Mouse (Mus musculus): Measurements from ENCODE around the gene Slamf1.

Slamf1 gene

DNA sequence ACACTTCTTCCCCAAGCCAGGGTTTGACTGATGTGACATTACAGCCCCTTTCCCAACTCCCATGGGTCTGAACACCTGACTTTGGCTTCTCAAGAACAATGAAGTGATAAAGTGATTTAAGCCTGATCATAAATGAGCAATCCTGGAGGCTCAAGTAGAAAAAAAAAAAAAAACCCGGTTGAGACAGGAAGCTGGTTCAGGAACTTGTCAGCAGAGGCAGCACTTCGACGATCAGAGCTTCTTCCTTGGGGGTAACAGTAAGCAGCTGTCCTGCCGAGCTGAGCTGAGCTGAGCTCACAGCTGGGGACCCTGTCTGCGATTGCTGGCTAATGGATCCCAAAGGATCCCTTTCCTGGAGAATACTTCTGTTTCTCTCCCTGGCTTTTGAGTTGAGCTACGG lies at the start of gene Slamf1:
Gene Slamf1, plus strand, starts transcription at position 230 of the 400 bp plus-strand sequence.
- no peak for DNase-seq (ENCODE audit: low spot score)

- DNase-seq (ENCODE audit: low spot score) = no peak
Measured at GRCm38 (mm10) chr1:171731195-171731594, 35.7 kb upstream of the Slamf1 start.

- DNase-seq (ENCODE audit: low spot score) = no peak
Measured at GRCm38 (mm10) chr1:171734898-171735297, 32.0 kb upstream of the Slamf1 start.

DNA sequence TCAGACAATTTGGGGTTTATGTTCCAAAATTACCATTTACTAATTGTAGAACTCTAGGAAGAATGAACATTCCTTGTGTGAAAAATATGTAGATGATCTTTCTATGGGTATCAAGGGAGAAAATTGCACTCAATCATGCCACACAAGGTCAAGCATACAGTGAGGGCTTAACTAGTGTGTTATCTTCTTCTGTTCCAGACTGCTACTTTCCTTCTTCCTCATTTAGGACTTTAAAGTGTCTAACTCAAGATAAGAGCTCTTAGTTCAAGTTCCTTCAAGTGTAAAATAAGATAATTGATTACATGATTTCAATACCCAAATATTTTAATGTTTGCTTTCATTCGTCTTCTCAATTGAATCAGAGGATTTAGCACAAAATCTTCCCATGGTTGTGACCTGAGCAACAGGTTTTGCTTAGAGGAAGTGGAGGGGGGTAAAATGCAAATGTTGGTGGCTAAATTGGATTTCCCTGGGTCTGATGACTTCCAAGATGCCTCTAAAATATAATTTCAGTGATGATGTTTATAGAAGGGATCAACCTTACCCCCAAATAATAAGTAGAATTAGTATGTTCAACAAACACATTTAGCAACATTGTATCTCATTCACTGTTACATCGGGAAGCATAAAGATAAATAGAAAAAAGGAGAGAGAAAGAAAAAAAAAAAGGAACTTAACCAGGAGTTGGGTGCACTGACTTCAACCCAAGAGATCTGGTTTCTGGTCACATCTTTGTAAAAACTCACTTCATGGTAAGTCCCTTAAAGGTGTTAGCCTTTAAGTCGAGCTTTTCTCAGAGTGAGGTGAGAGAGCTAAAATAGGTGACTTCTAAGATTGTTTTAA lies 18.6 kb upstream of the Slamf1 start:
- DNase-seq (ENCODE audit: low spot score) = no peak

DNA sequence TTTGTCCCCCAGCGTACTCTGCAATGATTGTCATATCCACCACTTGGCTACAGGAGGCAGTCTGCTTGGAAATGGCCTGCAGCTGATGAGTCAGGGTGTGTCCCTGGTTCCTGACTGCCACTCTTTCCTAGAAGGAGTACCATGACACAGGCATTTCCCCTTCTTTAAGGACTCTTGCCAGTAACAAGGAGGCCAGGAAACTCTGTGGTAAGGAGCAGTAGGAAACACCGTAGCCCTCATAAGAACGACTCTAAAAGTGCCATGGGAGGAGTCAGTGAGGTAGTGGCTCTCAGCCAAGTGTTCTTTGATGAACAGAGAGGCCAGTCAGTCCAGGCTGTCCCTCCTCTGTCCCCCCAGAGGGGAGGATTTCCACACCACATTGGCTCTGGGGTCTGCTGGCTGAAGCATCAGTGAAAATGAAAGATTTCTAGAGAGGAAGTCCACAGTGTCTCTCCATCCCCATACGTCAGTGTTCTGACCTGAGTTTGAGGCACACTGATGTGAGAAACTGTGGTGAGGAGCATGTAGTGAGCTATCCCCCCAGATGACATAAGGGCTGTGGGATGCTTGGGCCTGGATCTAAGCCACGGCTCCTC lies 5.0 kb upstream of the Slamf1 start:
- no peak for DNase-seq (ENCODE audit: low spot score)

- no peak for DNase-seq (ENCODE audit: low spot score)
Measured at GRCm38 (mm10) chr1:171770996-171771395, 4.1 kb downstream of the Slamf1 start.

- no peak for DNase-seq (ENCODE audit: low spot score)
Measured at GRCm38 (mm10) chr1:171772121-171772735, 5.3 kb downstream of the Slamf1 start.

DNA sequence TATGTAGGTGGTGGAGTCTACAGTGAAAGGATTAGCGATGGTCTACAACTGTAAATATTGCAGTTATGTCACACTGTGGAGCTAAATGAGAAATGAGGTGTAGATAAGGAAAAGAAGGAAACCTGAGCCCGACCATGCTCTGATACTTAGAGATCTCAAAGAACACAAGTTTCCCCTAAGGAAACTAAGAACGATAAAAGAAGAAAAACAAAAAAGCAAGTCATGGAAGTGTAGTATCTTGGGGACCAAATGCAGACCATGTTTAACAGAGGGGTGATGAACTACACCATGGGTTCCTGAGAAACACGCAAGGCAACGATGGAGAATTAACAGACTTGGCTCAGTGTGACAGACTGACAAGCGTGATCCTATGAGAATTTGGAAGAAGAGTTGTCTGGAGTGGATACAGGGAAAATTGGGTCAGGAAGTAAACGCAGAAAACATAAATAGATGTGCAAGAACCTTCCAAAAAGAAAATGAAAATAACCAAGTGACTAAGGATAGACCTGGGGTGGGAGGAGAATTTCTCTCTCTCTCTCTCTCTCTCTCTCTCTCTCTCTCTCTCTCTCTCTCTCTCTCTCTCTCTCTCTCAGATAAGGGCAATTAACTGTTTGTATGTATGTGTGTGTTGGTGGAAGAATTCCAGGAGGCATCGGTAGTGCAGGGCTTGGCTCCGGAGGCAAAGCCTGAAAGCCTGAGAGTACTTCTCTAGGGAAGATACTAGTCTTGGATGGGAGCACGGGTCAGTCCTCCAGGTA lies 6.5 kb downstream of the Slamf1 start:
- DNase-seq (ENCODE audit: low spot score) = no peak

GRCm38 (mm10) chr1:171774266-171774665 lies 7.3 kb downstream of the Slamf1 start:
- no peak for DNase-seq (ENCODE audit: low spot score)

DNA sequence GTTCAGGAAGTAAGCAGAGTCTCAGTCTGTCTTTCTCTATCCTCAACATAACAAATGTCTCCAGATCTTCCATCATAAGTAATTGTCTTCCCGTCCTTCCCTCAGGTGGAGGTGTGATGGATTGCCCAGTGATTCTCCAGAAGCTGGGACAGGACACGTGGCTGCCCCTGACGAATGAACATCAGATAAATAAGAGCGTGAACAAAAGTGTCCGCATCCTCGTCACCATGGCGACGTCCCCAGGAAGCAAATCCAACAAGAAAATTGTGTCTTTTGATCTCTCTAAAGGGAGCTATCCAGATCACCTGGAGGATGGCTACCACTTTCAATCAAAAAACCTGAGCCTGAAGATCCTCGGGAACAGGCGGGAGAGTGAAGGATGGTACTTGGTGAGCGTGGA lies 7.8 kb downstream of the Slamf1 start:
- DNase-seq (ENCODE audit: low spot score) = no peak

GRCm38 (mm10) chr1:171775781-171776180 lies 8.9 kb downstream of the Slamf1 start:
- no peak for DNase-seq (ENCODE audit: low spot score)

DNA sequence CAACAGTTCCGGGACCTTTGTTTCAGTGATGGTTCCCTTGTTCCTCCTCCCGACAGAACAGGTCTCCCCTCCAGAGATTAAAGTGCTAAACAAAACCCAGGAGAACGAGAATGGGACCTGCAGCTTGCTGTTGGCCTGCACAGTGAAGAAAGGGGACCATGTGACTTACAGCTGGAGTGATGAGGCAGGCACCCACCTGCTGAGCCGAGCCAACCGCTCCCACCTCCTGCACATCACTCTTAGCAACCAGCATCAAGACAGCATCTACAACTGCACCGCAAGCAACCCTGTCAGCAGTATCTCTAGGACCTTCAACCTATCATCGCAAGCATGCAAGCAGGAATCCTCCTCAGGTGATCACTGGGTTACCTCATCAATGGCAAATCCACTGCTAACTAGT lies 10.1 kb downstream of the Slamf1 start:
- DNase-seq (ENCODE audit: low spot score) = no peak

DNA sequence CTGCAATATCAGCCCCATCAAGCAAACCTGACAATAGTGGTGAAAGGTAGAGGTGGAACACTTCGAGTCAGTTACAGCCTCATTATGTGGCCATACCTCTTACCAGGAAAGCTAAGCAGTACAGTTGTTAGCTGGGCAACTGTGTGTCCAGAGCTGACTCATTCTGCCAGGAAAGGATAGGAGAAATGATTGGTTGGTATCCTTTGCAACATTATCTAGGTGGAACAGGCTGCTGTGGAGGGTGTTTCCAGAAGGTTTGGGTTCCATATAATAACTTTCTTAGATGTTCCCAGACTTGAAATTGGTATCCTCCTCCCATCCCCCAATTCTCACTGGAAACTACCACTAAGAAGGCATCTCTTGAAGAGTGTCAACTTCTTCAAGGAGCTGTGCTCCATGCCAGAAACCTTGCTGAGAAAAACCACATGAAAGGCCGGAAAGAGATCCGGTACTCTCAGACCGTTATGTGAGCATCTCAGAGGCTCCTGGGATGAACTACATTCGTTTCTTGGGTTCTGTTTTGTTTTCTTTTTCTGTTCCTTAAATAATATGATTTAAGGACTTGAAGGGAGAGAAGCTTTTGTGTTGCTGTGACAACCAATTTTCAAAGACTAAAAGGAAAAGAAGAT lies 15.5 kb downstream of the Slamf1 start:
- DNase-seq (ENCODE audit: low spot score) = no peak

GRCm38 (mm10) chr1:171785871-171786270 lies 18.9 kb downstream of the Slamf1 start:
- DNase-seq (ENCODE audit: low spot score) = no peak

GRCm38 (mm10) chr1:171787281-171788015 lies 20.5 kb downstream of the Slamf1 start:
- DNase-seq (ENCODE audit: low spot score) = no peak

DNA sequence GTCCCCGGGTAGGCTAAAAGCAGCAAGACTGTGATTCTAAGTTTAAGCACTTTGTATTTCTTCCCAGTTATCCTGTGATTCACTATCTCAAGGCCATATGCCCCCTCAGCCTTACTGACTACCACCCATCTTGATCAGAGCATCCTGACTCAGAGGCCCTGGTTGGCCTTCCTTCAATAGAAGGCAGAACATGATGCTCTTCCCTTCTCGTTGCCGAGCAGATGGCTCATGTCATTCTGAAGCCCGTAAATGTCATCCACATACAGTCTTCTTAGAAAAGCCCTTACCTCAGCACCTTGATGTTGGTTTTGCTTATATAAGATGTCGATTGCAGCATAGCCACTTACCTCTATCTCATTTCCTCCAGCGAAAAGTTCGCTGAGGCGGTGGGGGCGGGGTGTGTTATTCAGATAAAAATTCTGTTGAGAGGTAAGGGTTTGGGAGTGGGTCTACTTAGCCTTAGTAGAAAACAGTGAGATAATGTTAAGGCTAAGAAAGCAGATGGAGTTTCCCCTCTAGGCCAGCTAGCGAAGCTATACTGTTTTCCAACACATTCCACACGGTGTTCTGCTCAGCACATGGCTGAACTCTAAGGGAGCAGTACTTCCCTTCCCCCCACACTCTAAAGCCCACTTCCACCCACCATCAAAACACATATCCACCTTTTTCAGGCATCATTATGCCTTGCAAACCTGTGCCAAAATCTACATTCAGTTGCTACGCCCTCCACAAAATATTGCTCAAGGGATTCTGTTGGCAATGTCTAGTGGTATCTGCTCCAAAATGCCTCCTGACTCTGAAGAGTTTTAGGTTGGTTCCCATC lies 21.7 kb downstream of the Slamf1 start:
- no peak for DNase-seq (ENCODE audit: low spot score)

DNA sequence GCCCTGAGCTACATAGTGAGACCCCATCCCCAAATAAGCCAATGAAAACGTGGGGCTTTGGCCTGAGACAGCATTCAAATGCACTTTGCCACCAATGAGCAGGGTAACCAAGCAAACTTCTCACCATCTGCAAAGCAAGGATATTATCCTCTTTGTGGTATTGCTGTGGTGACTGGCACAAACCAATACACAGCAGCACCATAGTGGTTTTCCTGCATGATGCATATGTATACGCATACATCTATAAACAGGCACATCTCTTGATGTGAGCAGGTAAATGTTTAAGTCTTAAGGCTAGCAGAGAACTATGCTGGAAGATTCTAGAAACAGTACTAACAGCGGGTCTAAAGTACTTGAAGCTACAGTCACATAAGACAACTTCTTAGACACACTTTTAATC lies 22.5 kb downstream of the Slamf1 start:
- no peak for DNase-seq (ENCODE audit: low spot score)

GRCm38 (mm10) chr1:171791491-171791890 lies 24.6 kb downstream of the Slamf1 start:
- no peak for DNase-seq (ENCODE audit: low spot score)

- DNase-seq (ENCODE audit: low spot score) = no peak
Measured at GRCm38 (mm10) chr1:171796185-171796584, 29.3 kb downstream of the Slamf1 start.

DNA sequence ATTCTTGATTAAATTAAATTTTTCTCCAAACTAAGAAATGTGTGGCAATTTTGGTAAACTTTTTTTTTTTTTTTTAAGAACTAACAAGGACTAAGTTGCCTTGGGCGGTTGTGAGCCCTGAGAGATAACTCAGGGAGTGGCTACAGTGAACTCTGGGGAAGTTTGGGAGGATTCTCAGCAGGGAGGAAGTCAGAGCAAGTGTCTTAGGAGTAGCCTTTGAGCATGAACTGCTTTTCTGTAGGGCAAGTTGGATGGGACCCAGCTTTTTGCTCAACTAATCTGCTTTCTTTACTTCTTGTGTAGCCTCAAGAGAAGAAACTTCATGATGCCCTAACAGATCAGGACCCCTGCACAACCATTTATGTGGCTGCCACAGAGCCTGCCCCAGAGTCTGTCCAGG lies 30.9 kb downstream of the Slamf1 start:
- DNase-seq (ENCODE audit: low spot score) = no peak

All from testis, postnatal 14 days (tissue).